Mouse (Mus musculus): ENCODE measurements at regions not wholly inside any gene's neighbourhood (a gene's known extent, or its start where the extent isn't known, plus 50 kb on each side); places are given as distances from the start of the nearest gene placed in this dataset.

GRCm38 (mm10) chr11:111643603-111644002, 577.6 kb downstream of the Kcnj2 start:
- H3K27ac ChIP-seq, result no peak overlapping the region
- no peak overlapping the region for H3K4me3 ChIP-seq (replicated peaks)
- 95% methylated on average over 7 of the region's 7 CpGs for WGBS
- H3K9ac ChIP-seq, result no peak overlapping the region
- no peaks in the 10 kb centered on the region for H3K27me3 ChIP-seq
- H3K36me3 ChIP-seq, result no peaks in the 10 kb centered on the region
- no peak for ATAC-seq (replicated peaks; ENCODE audit: low FRiP score)
- H3K4me1 ChIP-seq, result no peaks in the 10 kb centered on the region
- H3K9me3 ChIP-seq (replicated peaks), result no peaks in the 10 kb centered on the region
- no peak overlapping the region for H3K4me2 ChIP-seq

- H3K9ac ChIP-seq, result no peak overlapping the region
- no peak overlapping the region for H3K4me2 ChIP-seq
- H3K27ac ChIP-seq, result no peak overlapping the region
- no peaks in the 10 kb centered on the region for H3K27me3 ChIP-seq
- H3K9me3 ChIP-seq (replicated peaks), result no peaks in the 10 kb centered on the region
- H3K4me1 ChIP-seq, result no peaks in the 10 kb centered on the region
- no peak for ATAC-seq (replicated peaks; ENCODE audit: low FRiP score)
- 61% methylated on average over 3 of the region's 3 CpGs for WGBS
- no peak overlapping the region for H3K4me3 ChIP-seq (replicated peaks)
- no peaks in the 10 kb centered on the region for H3K36me3 ChIP-seq
These were observed 586.9 kb downstream of the Kcnj2 start for GRCm38 (mm10) chr11:111652882-111653281.

DNA sequence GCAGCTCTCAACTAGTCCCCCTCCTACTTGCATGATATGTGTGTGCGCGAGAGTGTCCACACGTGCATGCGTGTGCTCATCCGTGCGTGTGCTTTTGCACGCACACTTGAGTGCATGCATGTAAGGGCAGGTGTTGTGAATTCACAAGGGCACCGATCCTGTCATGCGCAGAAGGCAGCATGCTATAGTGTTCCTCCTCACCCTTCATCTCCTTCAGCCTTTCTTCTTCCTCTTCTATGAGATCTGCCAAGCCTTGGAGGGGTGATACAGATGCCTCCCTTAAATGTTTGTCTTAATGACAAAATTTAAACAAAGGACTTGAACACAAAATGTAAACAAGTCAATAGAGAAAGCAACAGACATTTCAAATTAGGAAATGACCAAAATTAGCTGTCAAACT, 591.8 kb downstream of the Kcnj2 start:
- H3K4me1 ChIP-seq, result no peaks in the 10 kb centered on the region
- no peak for ATAC-seq (replicated peaks; ENCODE audit: low FRiP score)

DNA sequence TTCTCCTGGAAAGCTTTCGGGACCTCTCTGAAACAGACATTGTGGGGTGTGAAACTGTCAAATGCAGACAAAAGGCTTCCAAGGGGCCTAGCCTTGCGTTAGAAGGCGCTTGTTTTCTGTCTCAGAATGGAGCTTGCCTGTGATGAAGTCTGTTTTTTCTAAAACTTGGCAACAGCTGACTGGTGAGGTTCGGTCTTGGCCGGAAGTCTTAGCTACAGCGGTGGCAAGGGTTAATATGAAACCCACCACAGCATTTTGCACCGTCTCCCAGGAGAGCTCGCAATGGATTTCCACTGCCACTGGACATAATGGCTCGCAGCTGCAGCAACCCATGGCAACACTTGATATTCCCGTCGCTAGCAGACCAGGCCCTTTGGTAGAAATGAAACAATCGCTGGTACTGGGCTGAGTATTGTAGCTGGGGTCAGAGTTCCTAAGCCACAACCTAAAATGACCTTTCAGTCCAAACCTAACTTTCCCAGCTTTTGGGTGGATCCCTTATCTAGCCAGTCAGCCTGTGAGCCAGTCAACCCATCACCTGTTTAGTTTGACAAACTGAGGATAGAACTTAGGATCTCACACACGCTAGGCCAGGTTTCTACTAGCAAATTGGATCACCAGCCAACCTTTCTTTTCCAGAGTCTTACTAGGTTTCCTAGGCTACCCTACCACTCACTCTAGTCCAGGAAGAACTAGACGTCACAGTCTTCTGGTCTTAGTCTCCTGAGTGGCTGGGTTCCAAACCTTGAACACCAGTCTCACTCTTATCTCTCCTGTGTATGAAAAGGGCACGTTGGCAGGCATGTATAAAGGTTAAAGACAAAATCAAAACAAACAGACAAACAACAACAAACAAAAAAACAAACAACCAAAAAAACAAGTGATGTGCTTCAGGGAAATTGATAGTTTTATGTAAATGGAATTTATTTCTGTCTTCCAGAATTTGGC, 592.7 kb downstream of the Kcnj2 start:
- no peak overlapping the region for H3K27ac ChIP-seq
- ATAC-seq (replicated peaks; ENCODE audit: low FRiP score), result no peak
- H3K4me3 ChIP-seq (replicated peaks), result no peak overlapping the region
- H3K9ac ChIP-seq, result no peak overlapping the region
- no peak overlapping the region for H3K4me2 ChIP-seq
- WGBS, result 67% methylated on average over 15 of the region's 15 CpGs
- H3K4me1 ChIP-seq, result no peaks in the 10 kb centered on the region
- H3K9me3 ChIP-seq (replicated peaks), result no peaks in the 10 kb centered on the region
- H3K27me3 ChIP-seq, result no peaks in the 10 kb centered on the region
- H3K36me3 ChIP-seq, result no peaks in the 10 kb centered on the region

More for the DNA sequence above, 591.8 kb downstream of the Kcnj2 start:
- H3K4me2 ChIP-seq, result no peak overlapping the region
- no peak overlapping the region for H3K27ac ChIP-seq
- no peaks in the 10 kb centered on the region for H3K9me3 ChIP-seq (replicated peaks)
- 95% methylated on average over 9 of the region's 9 CpGs for WGBS
- no peak overlapping the region for H3K4me3 ChIP-seq (replicated peaks)
- no peaks in the 10 kb centered on the region for H3K36me3 ChIP-seq
- no peaks in the 10 kb centered on the region for H3K27me3 ChIP-seq
- no peak overlapping the region for H3K9ac ChIP-seq

- no peak for ATAC-seq (replicated peaks; ENCODE audit: low FRiP score)
- H3K36me3 ChIP-seq, result no peaks in the 10 kb centered on the region
- H3K9me3 ChIP-seq (replicated peaks), result no peaks in the 10 kb centered on the region
- no peaks in the 10 kb centered on the region for H3K27me3 ChIP-seq
- 74% methylated on average over 3 of the region's 3 CpGs for WGBS
- H3K9ac ChIP-seq, result no peak overlapping the region
- no peak overlapping the region for H3K4me2 ChIP-seq
- no peak overlapping the region for H3K4me3 ChIP-seq (replicated peaks)
- H3K27ac ChIP-seq, result no peak overlapping the region
- H3K4me1 ChIP-seq, result no peaks in the 10 kb centered on the region
These were observed 597.3 kb downstream of the Kcnj2 start for GRCm38 (mm10) chr11:111663269-111663668.

GRCm38 (mm10) chr11:111666336-111666735, 600.4 kb downstream of the Kcnj2 start:
- no peaks in the 10 kb centered on the region for H3K4me1 ChIP-seq
- no peaks in the 10 kb centered on the region for H3K27me3 ChIP-seq
- H3K4me2 ChIP-seq, result no peak overlapping the region
- H3K4me3 ChIP-seq (replicated peaks), result no peak overlapping the region
- no peaks in the 10 kb centered on the region for H3K9me3 ChIP-seq (replicated peaks)
- 80% methylated on average over 6 of the region's 6 CpGs for WGBS
- no peak overlapping the region for H3K9ac ChIP-seq
- H3K36me3 ChIP-seq, result no peaks in the 10 kb centered on the region
- no peak overlapping the region for H3K27ac ChIP-seq
- no peak for ATAC-seq (replicated peaks; ENCODE audit: low FRiP score)

GRCm38 (mm10) chr11:111671865-111672264, 605.9 kb downstream of the Kcnj2 start:
- H3K9me3 ChIP-seq (replicated peaks), result no peaks in the 10 kb centered on the region
- no peak for ATAC-seq (replicated peaks; ENCODE audit: low FRiP score)
- H3K4me3 ChIP-seq (replicated peaks), result no peak overlapping the region
- no peak overlapping the region for H3K27ac ChIP-seq
- no peaks in the 10 kb centered on the region for H3K27me3 ChIP-seq
- WGBS, result 76% methylated on average over 2 of the region's 2 CpGs
- no peak overlapping the region for H3K4me2 ChIP-seq
- H3K36me3 ChIP-seq, result no peaks in the 10 kb centered on the region
- no peaks in the 10 kb centered on the region for H3K4me1 ChIP-seq
- no peak overlapping the region for H3K9ac ChIP-seq

- Histone ChIP-seq H3K4me2 (no peak overlapping the region), H3K4me3 (replicated peaks) (no peak overlapping the region), H3K9me3 (replicated peaks) (no peaks in the 10 kb centered on the region), H3K36me3 (no peaks in the 10 kb centered on the region), H3K27me3 (no peaks in the 10 kb centered on the region), H3K27ac (no peak overlapping the region), H3K9ac (no peak overlapping the region), H3K4me1 (no peaks in the 10 kb centered on the region)
- WGBS, result 55% methylated on average over 1 of the region's 1 CpGs
- no peak for ATAC-seq (replicated peaks; ENCODE audit: low FRiP score)
These were observed 609.7 kb downstream of the Kcnj2 start for GRCm38 (mm10) chr11:111675673-111676072.

GRCm38 (mm10) chr11:111682341-111682740, 616.4 kb downstream of the Kcnj2 start:
- no peak overlapping the region for H3K27ac ChIP-seq
- WGBS, result 88% methylated on average over 7 of the region's 7 CpGs
- no peaks in the 10 kb centered on the region for H3K27me3 ChIP-seq
- H3K9me3 ChIP-seq (replicated peaks), result no peaks in the 10 kb centered on the region
- no peak overlapping the region for H3K9ac ChIP-seq
- no peaks in the 10 kb centered on the region for H3K36me3 ChIP-seq
- no peaks in the 10 kb centered on the region for H3K4me1 ChIP-seq
- no peak overlapping the region for H3K4me2 ChIP-seq
- no peak overlapping the region for H3K4me3 ChIP-seq (replicated peaks)
- no peak for ATAC-seq (replicated peaks; ENCODE audit: low FRiP score)

DNA sequence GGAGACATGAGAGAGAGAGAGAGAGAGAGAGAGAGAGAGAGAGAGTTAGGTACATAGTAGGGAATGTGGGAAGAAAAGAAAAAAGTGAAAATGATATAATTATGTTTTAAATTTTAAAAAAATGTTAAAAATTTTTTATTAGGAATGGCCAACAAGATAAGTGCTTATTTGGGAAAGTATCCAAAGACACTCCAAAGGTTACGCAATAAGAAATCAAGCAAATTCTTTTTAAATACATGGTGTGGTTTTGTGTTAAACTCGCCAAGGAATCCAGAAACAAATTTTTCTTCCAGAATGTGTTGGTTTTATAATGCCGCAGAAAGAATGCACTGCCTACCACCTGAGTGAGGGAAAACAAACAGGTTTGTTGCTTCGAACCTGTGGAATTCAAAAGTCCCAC, 617.9 kb downstream of the Kcnj2 start:
- Histone ChIP-seq H3K4me1 (no peaks in the 10 kb centered on the region), H3K27me3 (no peaks in the 10 kb centered on the region), H3K36me3 (no peaks in the 10 kb centered on the region), H3K9me3 (replicated peaks) (no peaks in the 10 kb centered on the region), H3K4me3 (replicated peaks) (no peak overlapping the region), H3K9ac (no peak overlapping the region), H3K27ac (no peak overlapping the region), H3K4me2 (no peak overlapping the region)
- ATAC-seq (replicated peaks; ENCODE audit: low FRiP score), result no peak
- WGBS, result 91% methylated on average over 4 of the region's 4 CpGs

DNA sequence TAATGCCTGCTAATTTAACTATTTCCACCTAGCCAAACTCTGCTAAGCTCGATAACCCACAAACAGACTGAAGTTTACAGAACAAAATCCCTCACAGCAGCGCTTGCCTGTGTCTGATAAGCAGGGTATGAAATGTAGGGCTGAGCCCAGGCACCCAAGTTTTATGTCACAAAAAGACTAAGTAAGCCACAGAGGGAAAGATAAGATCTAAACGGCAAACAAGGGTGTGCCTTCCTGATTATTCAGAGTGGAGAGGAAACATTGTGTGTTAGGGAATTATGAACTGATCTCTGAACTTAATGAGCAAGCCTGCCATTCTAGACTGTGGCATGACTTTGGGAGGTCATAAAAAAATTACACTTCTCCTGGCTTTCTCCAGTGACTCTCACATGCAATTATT, 621.8 kb downstream of the Kcnj2 start:
- Histone ChIP-seq H3K4me2 (no peak overlapping the region), H3K4me3 (replicated peaks) (no peak overlapping the region), H3K27me3 (no peaks in the 10 kb centered on the region), H3K27ac (no peak overlapping the region), H3K9me3 (replicated peaks) (no peaks in the 10 kb centered on the region), H3K4me1 (no peaks in the 10 kb centered on the region), H3K36me3 (no peaks in the 10 kb centered on the region), H3K9ac (no peak overlapping the region)
- no peak for ATAC-seq (replicated peaks; ENCODE audit: low FRiP score)
- 68% methylated on average over 3 of the region's 3 CpGs for WGBS

GRCm38 (mm10) chr11:111688186-111688860, 622.4 kb downstream of the Kcnj2 start:
- no peaks in the 10 kb centered on the region for H3K36me3 ChIP-seq
- ATAC-seq (replicated peaks; ENCODE audit: low FRiP score), result no peak
- WGBS, result 65% methylated on average over 6 of the region's 6 CpGs
- H3K9ac ChIP-seq, result no peak overlapping the region
- H3K27ac ChIP-seq, result no peak overlapping the region
- no peaks in the 10 kb centered on the region for H3K4me1 ChIP-seq
- H3K4me2 ChIP-seq, result no peak overlapping the region
- no peak overlapping the region for H3K4me3 ChIP-seq (replicated peaks)
- H3K9me3 ChIP-seq (replicated peaks), result no peaks in the 10 kb centered on the region
- H3K27me3 ChIP-seq, result no peaks in the 10 kb centered on the region
